13 mouse cellular contexts compared by ENCODE assay signal in genomic region chr4:33686135-33686534, GRCm38 (mm10).
"Had no signal": no experiment of that assay in that cellular context is flagged by ENCODE, and none has a peak within 500 bp of the region (broad histone marks: within the 10 kb centered on the region; RNA-seq: fewer than 3 reads in every experiment).

No protein-coding gene starts in this region.

- ATAC-seq: intestine, embryonic 16.5 days; liver, embryonic 12.5 days had no signal

- H3K9ac ChIP-seq: kidney, embryonic 15.5 days; limb, embryonic 15.5 days; liver, embryonic 12.5 days; lung, embryonic 14.5 days; neural tube, embryonic 13.5 days had no signal

- H3K36me3 ChIP-seq: kidney, embryonic 15.5 days; limb, embryonic 15.5 days; liver, embryonic 12.5 days; midbrain, embryonic 10.5 days; neural tube, embryonic 13.5 days had no signal

- DNase-seq: kidney, adult 2 months; kidney, postnatal 14 days; lung, embryonic 14.5 days; lung, postnatal 10 days; lung, postnatal 4 days; thymus, adult 2 months; thymus, postnatal 25 days had no signal

- H3K4me3 ChIP-seq: kidney, embryonic 15.5 days; limb, embryonic 15.5 days; liver, embryonic 12.5 days; midbrain, embryonic 10.5 days; neural tube, embryonic 13.5 days had no signal

- H3K4me2 ChIP-seq: kidney, embryonic 15.5 days; limb, embryonic 15.5 days; liver, embryonic 12.5 days; lung, embryonic 14.5 days; neural tube, embryonic 13.5 days had no signal

- H3K27ac ChIP-seq: kidney, embryonic 15.5 days; limb, embryonic 15.5 days; liver, embryonic 12.5 days; midbrain, embryonic 10.5 days; neural tube, embryonic 13.5 days had no signal

- H3K9me3 ChIP-seq: kidney, embryonic 15.5 days; limb, embryonic 15.5 days; liver, embryonic 12.5 days; midbrain, embryonic 10.5 days; neural tube, embryonic 13.5 days had no signal

- H3K4me1 ChIP-seq: limb, embryonic 15.5 days; liver, embryonic 12.5 days had no signal

- H3K27me3 ChIP-seq: kidney, embryonic 15.5 days; limb, embryonic 15.5 days; liver, embryonic 12.5 days; neural tube, embryonic 13.5 days had no signal
